ENCODE assay signal across 20 mouse cellular contexts in genomic region chr1:127290879-127291278, GRCm38 (mm10).
"Had no signal": no experiment of that assay in that cellular context is flagged by ENCODE, and none has a peak within 500 bp of the region (broad histone marks: within the 10 kb centered on the region; RNA-seq: fewer than 3 reads in every experiment).

No protein-coding gene starts in this region.

- H3K4me2 ChIP-seq: kidney, embryonic 15.5 days; limb, embryonic 12.5 days; limb, embryonic 15.5 days; liver, embryonic 13.5 days; midbrain, embryonic 12.5 days; midbrain, embryonic 15.5 days; neural tube, embryonic 12.5 days; neural tube, embryonic 15.5 days had no signal

- H3K4me3 ChIP-seq: kidney, embryonic 15.5 days; limb, embryonic 12.5 days; limb, embryonic 15.5 days; liver, embryonic 13.5 days; midbrain, embryonic 12.5 days; midbrain, embryonic 15.5 days; neural tube, embryonic 12.5 days; neural tube, embryonic 15.5 days had no signal

- H3K4me1 ChIP-seq: limb, embryonic 15.5 days; midbrain, embryonic 15.5 days; neural tube, embryonic 12.5 days had no signal

- H3K9me3 ChIP-seq: kidney, embryonic 15.5 days; limb, embryonic 12.5 days; limb, embryonic 15.5 days; liver, embryonic 13.5 days; midbrain, embryonic 12.5 days; midbrain, embryonic 15.5 days; neural tube, embryonic 12.5 days; neural tube, embryonic 15.5 days had no signal

- ATAC-seq: midbrain, embryonic 15.5 days had no signal

- H3K36me3 ChIP-seq: kidney, embryonic 15.5 days; limb, embryonic 12.5 days; liver, embryonic 13.5 days; midbrain, embryonic 12.5 days; midbrain, embryonic 15.5 days; neural tube, embryonic 12.5 days; neural tube, embryonic 15.5 days had no signal

- DNase-seq: kidney, adult 11 months; kidney, adult 8-10 months; kidney, postnatal 10 days; kidney, postnatal 4 days; left cerebral cortex, postnatal 4 days; liver, embryonic 13.5 days; lung, adult 2 months; lung, postnatal 36 days; retina, postnatal 1 day; right cerebral cortex, postnatal 25 days; spleen, adult 18-20 months; thymus, adult 2 months; thymus, postnatal 14 days had no signal

- H3K9ac ChIP-seq: kidney, embryonic 15.5 days; limb, embryonic 12.5 days; limb, embryonic 15.5 days; liver, embryonic 13.5 days; midbrain, embryonic 12.5 days; midbrain, embryonic 15.5 days; neural tube, embryonic 12.5 days; neural tube, embryonic 15.5 days had no signal

- H3K27ac ChIP-seq: kidney, embryonic 15.5 days; limb, embryonic 12.5 days; limb, embryonic 15.5 days; liver, embryonic 13.5 days; midbrain, embryonic 12.5 days; midbrain, embryonic 15.5 days; neural tube, embryonic 12.5 days; neural tube, embryonic 15.5 days had no signal

- H3K27me3 ChIP-seq: kidney, embryonic 15.5 days; limb, embryonic 12.5 days; limb, embryonic 15.5 days; liver, embryonic 13.5 days; midbrain, embryonic 12.5 days; midbrain, embryonic 15.5 days; neural tube, embryonic 12.5 days; neural tube, embryonic 15.5 days had no signal
